Mouse (Mus musculus) stomach, embryonic 14.5 days (tissue): Measurements from ENCODE around the gene Rgma. TPM values are rescaled to one million over a fixed set of nuclear protein-coding genes. Genes with fewer than 3 reads are reported as not detected.

Source experiments
- ATAC-seq: fragments of 200-750 bp; cut with Nextera tagmentation; 2 replicates; pipeline ENCODE4 v1.8.0; 2017; ENCODE audit warnings: low read depth, moderate TSS enrichment; ENCODE audit not compliant: insufficient number of reproducible peaks, insufficient read depth, low FRiP score
- H3K27ac ChIP-seq: fragments of 300-500 bp; sonication (generic); 2 replicates; pipeline ENCODE4 v1.5.1; 2014; ENCODE audit warnings: mild to moderate bottlenecking, low read length, moderate library complexity, mixed read lengths
- H3K27me3 ChIP-seq: fragments of 300-500 bp; sonication (generic); 2 replicates; pipeline ENCODE4 v1.6.1; 2014; ENCODE audit warnings: low read length, control low read depth, mixed read lengths; ENCODE audit not compliant: control insufficient read depth, insufficient read depth
- H3K36me3 ChIP-seq: fragments of 300-500 bp; sonication (generic); 2 replicates; pipeline ENCODE4 v1.6.1; 2014; ENCODE audit warnings: mild to moderate bottlenecking, control low read depth, low read length, moderate library complexity, mixed read lengths; ENCODE audit not compliant: control insufficient read depth, insufficient read depth
- H3K4me1 ChIP-seq: fragments of 300-500 bp; sonication (generic); 2 replicates; pipeline ENCODE4 v1.6.1; 2014; ENCODE audit warnings: low read length, control low read depth, mixed read lengths; ENCODE audit not compliant: control insufficient read depth, insufficient read depth
- H3K4me2 ChIP-seq: fragments of 300-500 bp; sonication (generic); replicated peaks from 2 replicates; pipeline ENCODE4 v1.6.1; 2014; ENCODE audit warnings: low read depth, low read length, control low read depth
- H3K4me3 ChIP-seq: fragments of 300-500 bp; sonication (generic); 2 replicates; pipeline ENCODE4 v1.5.1; 2014; ENCODE audit warnings: low read depth, low read length, control low read depth
- H3K9ac ChIP-seq: fragments of 300-500 bp; sonication (generic); replicated peaks from 2 replicates; pipeline ENCODE4 v1.6.1; 2014; ENCODE audit warnings: low read depth, mild to moderate bottlenecking, control low read depth, low read length, moderate library complexity, mixed read lengths
- H3K9me3 ChIP-seq: fragments of 300-500 bp; sonication (generic); 2 replicates; pipeline ENCODE4 v1.6.1; 2016; ENCODE audit warnings: low read depth, low read length, control low read depth; ENCODE audit not compliant: control insufficient read depth
- WGBS: fragments of 180-500 bp; shearing (Covaris S2); extraction: QIAGEN DNeasy Blood & Tissue Kit; methylation state at CpG from one replicate; pipeline ENCODE4 v1.1.7; 2014; 5-methylcytosine and 5-hydroxymethylcytosine counted together
- polyA plus RNA-seq: library from polyadenylated mRNA; unstranded; fragments of >200 nt; fragmentation: Nextera tagmentation; extraction: Ambion mirVana; gene quantifications from 2 replicates; pipeline ENCODE4 v1.2.1, GENCODE M21; 2014

Gene Rgma
- polyA plus RNA-seq, 1 experiment from 2014 or later: 30.5 TPM

DNA sequence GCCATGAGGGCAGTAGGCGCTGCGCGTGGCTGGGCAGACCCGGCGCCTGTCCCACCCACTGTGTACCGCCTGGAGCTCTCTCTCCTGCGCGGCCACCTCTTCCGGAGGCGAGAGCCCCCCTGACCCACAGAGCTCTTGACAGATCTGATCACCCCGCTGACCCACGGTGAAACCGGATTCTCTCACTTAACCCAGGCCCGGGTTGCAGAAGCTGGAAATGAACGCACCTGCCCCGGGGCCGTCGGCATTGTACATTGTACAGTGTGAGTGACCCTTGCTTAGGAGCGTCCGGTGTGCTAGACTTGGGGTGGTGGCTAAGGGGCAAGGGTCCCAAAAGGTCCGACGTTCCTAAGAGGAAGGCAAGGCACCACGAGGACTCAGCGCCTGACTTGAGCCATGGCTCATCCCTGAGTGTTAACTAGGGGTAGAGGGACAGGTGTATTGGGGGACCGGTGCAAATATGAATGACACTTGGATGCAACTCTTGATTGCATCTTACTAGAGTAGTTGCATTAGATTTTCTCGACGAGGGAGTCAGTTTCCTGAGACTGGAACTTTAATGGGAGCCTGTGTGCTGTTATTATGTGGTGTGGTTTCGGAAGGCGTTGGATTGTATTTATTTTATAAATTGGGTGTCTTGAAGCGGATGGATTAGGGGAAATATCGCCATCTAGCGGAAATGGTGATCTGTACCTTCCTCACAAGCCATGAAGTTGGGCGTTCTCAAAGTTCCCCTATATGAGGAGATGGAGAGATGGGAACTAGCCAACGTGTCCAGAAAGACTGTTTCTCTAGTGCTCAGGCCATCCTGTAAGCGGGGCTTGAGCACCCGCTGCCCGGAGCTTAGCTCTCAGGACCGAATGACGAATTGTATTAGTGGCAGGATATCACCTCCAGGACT is 1.0 kb downstream of the Rgma start:
- Histone ChIP-seq H3K27me3 (no peaks in the 10 kb centered on the region), H3K9me3 (no peaks in the 10 kb centered on the region), H3K9ac (peak overlapping the region; percentile 85), H3K4me2 (peak overlapping the region; percentile 82), H3K4me3 (peak overlapping the region; percentile 80), H3K27ac (peak overlapping the region; percentile 91), H3K4me1 (peaks cover 31% of the 10 kb centered on the region), H3K36me3 (no peaks in the 10 kb centered on the region)
- under 1% methylated on average over 39 of the region's 39 CpGs for WGBS
- ATAC-seq: peak; percentile 43; the same call in 1 of the 2 replicates

- no peak for ATAC-seq
- H3K4me1 ChIP-seq: peaks cover 35% of the 10 kb centered on the region
- H3K9ac ChIP-seq: peak overlapping the region; percentile 41
- H3K9me3 ChIP-seq: no peaks in the 10 kb centered on the region
- 0 out of 2 replicates have a peak overlapping the region, but pooled peaks have one; percentile 33 for H3K27ac ChIP-seq
- 44% methylated on average over 12 of the region's 12 CpGs for WGBS
- peak overlapping the region; percentile 80 for H3K4me3 ChIP-seq
- peak overlapping the region; percentile 82 for H3K4me2 ChIP-seq
- H3K27me3 ChIP-seq: no peaks in the 10 kb centered on the region
- no peaks in the 10 kb centered on the region for H3K36me3 ChIP-seq
Observed at GRCm38 (mm10) chr7:73377307-73377706, 2.0 kb downstream of the Rgma start.

- Histone ChIP-seq H3K9me3 (no peaks in the 10 kb centered on the region), H3K4me3 (peak overlapping the region; percentile 80), H3K9ac (0 out of 2 replicates have a peak overlapping the region, but pooled peaks have one; percentile 41), H3K27me3 (no peaks in the 10 kb centered on the region), H3K4me1 (peaks cover 29% of the 10 kb centered on the region), H3K4me2 (peak overlapping the region; percentile 82), H3K27ac (no peak overlapping the region), H3K36me3 (no peaks in the 10 kb centered on the region)
- no peak for ATAC-seq
- 61% methylated on average over 6 of the region's 6 CpGs for WGBS
Observed at GRCm38 (mm10) chr7:73378034-73378433, 2.7 kb downstream of the Rgma start.

DNA sequence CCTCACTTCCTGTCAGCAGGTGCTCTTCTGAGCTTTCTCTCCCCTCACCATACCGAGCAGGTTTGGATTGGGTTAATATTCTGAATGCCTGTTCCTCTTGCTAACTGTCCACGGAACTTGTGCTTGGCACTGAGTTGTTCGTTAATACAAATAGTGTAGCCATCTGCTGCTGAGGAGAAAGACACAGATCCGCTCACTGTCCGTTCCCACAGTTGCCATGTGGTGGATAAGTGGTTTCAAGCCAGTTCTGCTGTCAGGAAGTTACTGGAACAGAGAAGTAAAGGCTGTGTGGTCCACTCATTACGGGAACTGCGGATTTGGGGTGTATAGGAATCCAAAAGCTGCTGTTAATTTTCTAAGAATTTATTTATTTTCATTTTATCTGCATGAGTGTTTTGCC is 7.5 kb downstream of the Rgma start:
- ATAC-seq: no peak
- WGBS: 65% methylated on average over 7 of the region's 7 CpGs
- no peaks in the 10 kb centered on the region for H3K9me3 ChIP-seq

GRCm38 (mm10) chr7:73388866-73389265 is 13.6 kb downstream of the Rgma start:
- Histone ChIP-seq H3K36me3 (no peaks in the 10 kb centered on the region), H3K27me3 (no peaks in the 10 kb centered on the region), H3K4me3 (no peak overlapping the region), H3K4me2 (no peak overlapping the region), H3K27ac (no peak overlapping the region), H3K4me1 (peaks cover 26% of the 10 kb centered on the region), H3K9me3 (no peaks in the 10 kb centered on the region), H3K9ac (no peak overlapping the region)
- WGBS: 63% methylated on average over 2 of the region's 2 CpGs
- ATAC-seq: no peak

More for the DNA sequence above, 7.5 kb downstream of the Rgma start:
- H3K9ac ChIP-seq: no peak overlapping the region
- no peaks in the 10 kb centered on the region for H3K27me3 ChIP-seq
- H3K27ac ChIP-seq: no peak overlapping the region
- H3K4me2 ChIP-seq: no peak overlapping the region
- peaks cover 21% of the 10 kb centered on the region for H3K4me1 ChIP-seq
- no peaks in the 10 kb centered on the region for H3K36me3 ChIP-seq
- H3K4me3 ChIP-seq: no peak overlapping the region

- H3K27ac ChIP-seq: peak overlapping the region; percentile 96; the same call in 1 of the 2 replicates
- no peak overlapping the region for H3K9ac ChIP-seq
- ATAC-seq: no peak
- H3K4me3 ChIP-seq: 0 out of 2 replicates have a peak overlapping the region, but pooled peaks have one; percentile 94
- H3K4me2 ChIP-seq: peak overlapping the region; percentile 85
- peaks cover 28% of the 10 kb centered on the region for H3K4me1 ChIP-seq
- 13% methylated on average over 9 of the region's 9 CpGs for WGBS
- no peaks in the 10 kb centered on the region for H3K36me3 ChIP-seq
- H3K27me3 ChIP-seq: no peaks in the 10 kb centered on the region
- no peaks in the 10 kb centered on the region for H3K9me3 ChIP-seq
Observed at GRCm38 (mm10) chr7:73389419-73389818, 14.1 kb downstream of the Rgma start.

DNA sequence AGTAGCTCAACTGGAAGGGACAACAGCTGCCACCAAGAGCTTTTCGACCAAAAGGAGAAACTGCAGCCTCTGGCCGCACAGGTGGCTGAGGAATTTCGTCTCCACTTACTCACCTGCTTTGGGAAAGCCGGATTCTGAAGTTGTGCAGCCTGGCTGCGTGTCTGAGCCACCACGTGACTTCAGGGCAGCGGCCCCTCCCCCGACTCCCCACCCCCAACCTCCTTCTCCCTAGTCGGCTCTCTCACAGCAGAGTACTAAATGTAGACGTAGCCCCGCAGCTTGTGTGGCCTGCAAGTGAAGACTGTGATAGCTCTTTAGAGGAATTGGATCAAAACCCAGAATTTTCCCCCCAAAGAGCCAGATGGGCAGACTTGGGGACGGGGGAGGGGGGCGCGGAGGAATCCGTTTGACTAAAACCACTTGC is 14.6 kb downstream of the Rgma start:
- no peaks in the 10 kb centered on the region for H3K27me3 ChIP-seq
- peaks cover 2% of the 10 kb centered on the region; the same call in 1 of the 2 replicates for H3K36me3 ChIP-seq
- H3K4me2 ChIP-seq: peak overlapping the region; percentile 85
- H3K27ac ChIP-seq: peak overlapping the region; percentile 96
- peaks cover 30% of the 10 kb centered on the region for H3K4me1 ChIP-seq
- WGBS: 1% methylated on average over 15 of the region's 15 CpGs
- no peak overlapping the region for H3K9ac ChIP-seq
- peak overlapping the region; percentile 94; the same call in 1 of the 2 replicates for H3K4me3 ChIP-seq
- peak; percentile 38; the same call in 1 of the 2 replicates for ATAC-seq
- H3K9me3 ChIP-seq: no peaks in the 10 kb centered on the region

DNA sequence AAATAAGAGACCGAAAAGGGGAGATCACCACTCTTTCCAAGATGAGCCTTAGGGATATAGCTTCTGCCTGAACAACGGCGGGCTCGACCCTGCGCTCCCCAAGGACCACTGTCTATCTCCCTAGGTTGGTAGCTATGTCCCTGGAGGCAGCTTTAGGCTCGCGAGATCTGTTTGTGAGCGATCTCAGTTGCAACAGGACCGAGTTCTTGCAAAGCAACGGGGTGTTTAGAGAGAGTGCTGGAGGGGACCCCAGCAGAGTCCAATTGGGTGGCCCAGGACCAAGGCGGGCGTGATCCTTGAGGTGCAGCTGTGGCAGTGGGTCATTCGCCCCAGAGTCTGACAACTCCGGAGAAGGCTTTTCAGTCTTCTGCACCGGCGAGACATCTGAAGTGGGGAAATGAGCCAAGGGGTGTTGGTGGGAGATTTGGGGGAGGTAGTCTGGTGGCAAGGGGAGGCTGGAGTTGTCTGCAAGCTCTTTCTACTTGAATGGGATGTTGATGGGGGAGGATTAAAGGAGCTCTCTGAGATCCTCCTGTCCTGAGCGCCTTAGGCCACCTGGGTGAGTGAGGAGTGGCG is 15.2 kb downstream of the Rgma start:
- peak overlapping the region; percentile 96 for H3K27ac ChIP-seq
- H3K4me1 ChIP-seq: peaks cover 35% of the 10 kb centered on the region
- H3K27me3 ChIP-seq: no peaks in the 10 kb centered on the region
- peaks cover 3% of the 10 kb centered on the region; the same call in 1 of the 2 replicates for H3K36me3 ChIP-seq
- 0 out of 2 replicates have a peak overlapping the region, but pooled peaks have one; percentile 86 for H3K9ac ChIP-seq
- peak overlapping the region; percentile 85 for H3K4me2 ChIP-seq
- peak overlapping the region; percentile 94 for H3K4me3 ChIP-seq
- 5% methylated on average over 18 of the region's 18 CpGs for WGBS
- 0 out of 2 replicates have a peak, but pooled peaks have one; percentile 1 for ATAC-seq
- no peaks in the 10 kb centered on the region for H3K9me3 ChIP-seq
